Mouse (Mus musculus): ENCODE measurements around the gene Spn. TPM values are rescaled to one million over a fixed set of nuclear protein-coding genes. Genes with fewer than 3 reads are reported as not detected.

The Spn gene
- total and polyA plus RNA-seq, 2 experiments from 2014 or later, result 0.16 TPM; not detected in 1

DNA sequence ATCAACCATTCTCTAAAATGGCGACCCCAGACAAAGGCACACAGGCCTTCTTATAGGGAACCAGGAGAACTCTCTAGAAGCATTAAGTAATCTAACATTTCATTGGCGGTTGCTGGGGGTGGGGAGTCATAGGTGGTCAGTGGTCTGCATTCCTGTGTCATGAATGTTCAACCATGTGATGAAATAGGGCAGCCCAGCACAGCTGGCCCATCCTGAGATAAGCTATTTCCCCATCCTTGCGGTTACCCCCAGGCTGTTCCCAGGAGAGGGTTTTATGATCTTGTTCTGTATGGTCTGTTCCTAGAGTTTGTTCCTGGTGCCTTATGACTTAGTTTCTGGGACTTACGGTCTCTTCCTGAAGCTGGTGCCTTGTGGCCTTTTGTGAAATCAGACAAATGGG, 19.9 kb upstream of the Spn start:
- no peak overlapping the region for H3K9ac ChIP-seq (replicated peaks; ENCODE audit: low read length, poor library complexity, severe bottlenecking)
- no peak for DNase-seq (ENCODE audit: low spot score)
- H3K9me3 ChIP-seq (ENCODE audit: low read length), result no peaks in the 10 kb centered on the region
- no peak overlapping the region for H3K27ac ChIP-seq (ENCODE audit: low read depth, low read length)
- no peaks in the 10 kb centered on the region for H3K4me1 ChIP-seq (ENCODE audit: insufficient read depth, low read length)
- no peak for TF ChIP-seq CTCF (IDR thresholded peaks at IDR 0.05)
- H3K4me2 ChIP-seq (ENCODE audit: low read depth, low read length, poor library complexity, severe bottlenecking), result no peak overlapping the region
- H3K27me3 ChIP-seq (ENCODE audit: insufficient read depth, low read length), result no peaks in the 10 kb centered on the region
- no peak overlapping the region for H3K4me3 ChIP-seq (ENCODE audit: low read depth, low read length)
- WGBS, result 84% methylated on average over 4 of the region's 4 CpGs
- ATAC-seq (ENCODE audit: low FRiP score), result no peak
- H3K36me3 ChIP-seq (ENCODE audit: insufficient read depth, low read length), result no peaks in the 10 kb centered on the region

GRCm38 (mm10) chr7:127153477-127153876, 15.9 kb upstream of the Spn start:
- Histone ChIP-seq H3K27ac (ENCODE audit: low read depth, low read length) (no peak overlapping the region), H3K4me1 (ENCODE audit: insufficient read depth, low read length) (no peaks in the 10 kb centered on the region), H3K36me3 (ENCODE audit: insufficient read depth, low read length) (no peaks in the 10 kb centered on the region), H3K9me3 (ENCODE audit: low read length) (no peaks in the 10 kb centered on the region), H3K4me2 (ENCODE audit: low read depth, low read length, poor library complexity, severe bottlenecking) (no peak overlapping the region), H3K27me3 (ENCODE audit: insufficient read depth, low read length) (no peaks in the 10 kb centered on the region), H3K4me3 (ENCODE audit: low read depth, low read length) (no peak overlapping the region), H3K9ac (replicated peaks; ENCODE audit: low read length, poor library complexity, severe bottlenecking) (no peak overlapping the region)
- no peak for TF ChIP-seq CTCF (IDR thresholded peaks at IDR 0.05)
- DNase-seq (ENCODE audit: low spot score) (no peak), ATAC-seq (ENCODE audit: low FRiP score) (no peak)
- WGBS, result 89% methylated on average over 3 of the region's 3 CpGs

- H3K36me3 ChIP-seq (ENCODE audit: insufficient read depth, low read length), result no peaks in the 10 kb centered on the region
- no peaks in the 10 kb centered on the region for H3K9me3 ChIP-seq (ENCODE audit: low read length)
- no peaks in the 10 kb centered on the region for H3K27me3 ChIP-seq (ENCODE audit: insufficient read depth, low read length)
- no peak for TF ChIP-seq CTCF (IDR thresholded peaks at IDR 0.05)
- no peak for DNase-seq (ENCODE audit: low spot score)
- H3K4me1 ChIP-seq (ENCODE audit: insufficient read depth, low read length), result no peaks in the 10 kb centered on the region
- H3K27ac ChIP-seq (ENCODE audit: low read depth, low read length), result no peak overlapping the region
- no peak overlapping the region for H3K4me2 ChIP-seq (ENCODE audit: low read depth, low read length, poor library complexity, severe bottlenecking)
- H3K4me3 ChIP-seq (ENCODE audit: low read depth, low read length), result no peak overlapping the region
- no peak overlapping the region for H3K9ac ChIP-seq (replicated peaks; ENCODE audit: low read length, poor library complexity, severe bottlenecking)
- no peak for ATAC-seq (ENCODE audit: low FRiP score)
- WGBS, result 91% methylated on average over 6 of the region's 6 CpGs
Measured at GRCm38 (mm10) chr7:127152464-127152863, 14.8 kb upstream of the Spn start.

DNA sequence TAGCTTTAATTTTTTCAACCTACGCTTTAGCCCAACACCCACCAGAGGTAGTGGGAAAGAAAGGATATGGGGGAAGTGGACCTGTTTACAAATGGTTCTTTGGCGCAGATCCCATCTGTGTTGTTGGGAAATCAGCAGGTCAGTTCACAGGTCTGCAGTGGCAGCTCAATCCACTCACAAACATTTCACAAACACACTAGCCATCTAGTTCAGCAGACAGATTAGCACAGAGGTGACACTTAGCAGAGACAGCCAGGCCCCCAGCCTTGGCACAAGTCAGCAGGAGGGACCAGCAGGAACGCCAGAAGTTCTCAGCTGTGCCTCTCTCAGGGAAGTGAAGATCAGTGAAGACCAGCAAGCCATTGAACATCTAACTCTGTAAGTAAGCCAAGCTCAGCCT, 10.3 kb upstream of the Spn start:
- no peak overlapping the region for H3K27ac ChIP-seq (ENCODE audit: low read depth, low read length)
- H3K4me2 ChIP-seq (ENCODE audit: low read depth, low read length, poor library complexity, severe bottlenecking), result no peak overlapping the region
- H3K9ac ChIP-seq (replicated peaks; ENCODE audit: low read length, poor library complexity, severe bottlenecking), result no peak overlapping the region
- 76% methylated on average over 3 of the region's 3 CpGs for WGBS
- no peak for DNase-seq (ENCODE audit: low spot score)
- no peak for TF ChIP-seq CTCF (IDR thresholded peaks at IDR 0.05)
- no peak for ATAC-seq (ENCODE audit: low FRiP score)
- no peaks in the 10 kb centered on the region for H3K27me3 ChIP-seq (ENCODE audit: insufficient read depth, low read length)
- H3K4me1 ChIP-seq (ENCODE audit: insufficient read depth, low read length), result no peaks in the 10 kb centered on the region
- H3K4me3 ChIP-seq (ENCODE audit: low read depth, low read length), result no peak overlapping the region
- H3K36me3 ChIP-seq (ENCODE audit: insufficient read depth, low read length), result no peaks in the 10 kb centered on the region
- H3K9me3 ChIP-seq (ENCODE audit: low read length), result no peaks in the 10 kb centered on the region

DNA sequence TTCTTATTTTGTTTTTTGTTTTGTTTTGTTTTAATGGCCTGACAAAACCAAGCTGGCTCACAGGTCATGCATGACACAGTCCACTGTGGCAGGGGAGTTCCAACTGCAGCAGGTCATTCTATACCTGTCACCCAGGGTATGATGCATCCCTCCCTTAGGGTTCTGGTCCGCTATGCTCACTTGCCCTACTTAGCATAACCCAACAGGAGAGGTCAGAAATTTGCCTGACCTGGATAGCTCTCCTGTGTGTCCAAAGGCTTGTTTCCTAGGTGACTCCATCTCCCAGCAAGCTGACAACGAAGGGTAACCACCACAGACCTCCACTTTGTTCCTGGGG, 8.6 kb upstream of the Spn start:
- no peak overlapping the region for H3K27ac ChIP-seq (ENCODE audit: low read depth, low read length)
- H3K27me3 ChIP-seq (ENCODE audit: insufficient read depth, low read length), result no peaks in the 10 kb centered on the region
- no peak overlapping the region for H3K4me2 ChIP-seq (ENCODE audit: low read depth, low read length, poor library complexity, severe bottlenecking)
- H3K4me1 ChIP-seq (ENCODE audit: insufficient read depth, low read length), result no peaks in the 10 kb centered on the region
- H3K36me3 ChIP-seq (ENCODE audit: insufficient read depth, low read length), result no peaks in the 10 kb centered on the region
- H3K9me3 ChIP-seq (ENCODE audit: low read length), result no peaks in the 10 kb centered on the region
- DNase-seq (ENCODE audit: low spot score) (no peak), ATAC-seq (ENCODE audit: low FRiP score) (no peak)
- no peak overlapping the region for H3K9ac ChIP-seq (replicated peaks; ENCODE audit: low read length, poor library complexity, severe bottlenecking)
- no peak for TF ChIP-seq CTCF (IDR thresholded peaks at IDR 0.05)
- 33% methylated on average over 2 of the region's 2 CpGs for WGBS
- H3K4me3 ChIP-seq (ENCODE audit: low read depth, low read length), result no peak overlapping the region

GRCm38 (mm10) chr7:127145387-127146266, 8.0 kb upstream of the Spn start:
- Histone ChIP-seq H3K36me3 (ENCODE audit: insufficient read depth, low read length) (no peaks in the 10 kb centered on the region), H3K27me3 (ENCODE audit: insufficient read depth, low read length) (no peaks in the 10 kb centered on the region), H3K9me3 (ENCODE audit: low read length) (no peaks in the 10 kb centered on the region), H3K4me2 (ENCODE audit: low read depth, low read length, poor library complexity, severe bottlenecking) (no peak overlapping the region), H3K9ac (replicated peaks; ENCODE audit: low read length, poor library complexity, severe bottlenecking) (no peak overlapping the region), H3K27ac (ENCODE audit: low read depth, low read length) (no peak overlapping the region), H3K4me1 (ENCODE audit: insufficient read depth, low read length) (no peaks in the 10 kb centered on the region), H3K4me3 (ENCODE audit: low read depth, low read length) (no peak overlapping the region)
- ATAC-seq (ENCODE audit: low FRiP score) (no peak), DNase-seq (ENCODE audit: low spot score) (no peak)
- 50% methylated on average over 9 of the region's 9 CpGs for WGBS
- no peak for TF ChIP-seq CTCF (IDR thresholded peaks at IDR 0.05)

Measured in midbrain, postnatal 0 days (tissue).